Mouse (Mus musculus) cerebellum, adult 2 months (tissue): Measurements from ENCODE around the gene Stab1.

Experiments used
- CTCF ChIP-seq: fragments of 200-500 bp; IDR thresholded peaks from 2 replicates; pipeline ENCODE4 v1.5.1; 2011; ENCODE audit warnings: low read depth, mild to moderate bottlenecking, control low read depth, low read length, moderate library complexity, borderline replicate concordance; ENCODE audit not compliant: insufficient read depth
- POLR2A ChIP-seq: fragments of 200-500 bp; IDR thresholded peaks from 2 replicates; pipeline ENCODE4 v1.6.1; 2011; ENCODE audit warnings: low read length, control low read depth, borderline replicate concordance; ENCODE audit not compliant: insufficient read depth

DNA sequence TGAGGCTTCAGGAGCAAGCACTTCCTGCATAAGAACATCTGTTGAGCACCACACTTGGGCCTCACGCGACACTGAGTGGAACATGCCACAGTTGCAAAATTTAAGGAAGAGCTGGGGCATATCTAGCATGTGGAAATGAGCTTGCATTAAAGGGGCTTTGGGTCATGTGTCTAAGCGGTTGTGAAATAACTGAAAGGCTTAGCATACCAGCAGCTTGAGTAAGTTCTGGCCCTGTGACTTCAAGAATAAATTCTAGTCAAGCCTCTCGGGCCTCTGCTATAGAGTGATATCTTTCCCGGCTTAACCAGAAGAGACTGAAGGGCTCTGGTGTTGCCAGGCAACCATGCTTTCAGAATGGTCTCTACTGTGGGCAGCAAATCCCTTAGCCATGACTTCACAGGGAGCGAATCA lies 20.3 kb upstream of the Stab1 start:
- TF ChIP-seq CTCF (no peak), POLR2A (no peak)
